Mouse (Mus musculus) liver, embryonic 16.5 days (tissue): ENCODE data around the gene Pkn2. TPM values are rescaled to one million over a fixed set of nuclear protein-coding genes. Genes with fewer than 3 reads are reported as not detected.
A peak's percentile ranks its signal among the peaks of the same experiment; 100 is the strongest.

Experiments
- ATAC-seq: fragments of 200-750 bp; cut with Nextera tagmentation; 2 replicates; pipeline ENCODE4 v1.8.0; 2017; ENCODE audit warnings: low read depth, mild to moderate bottlenecking, moderate number of reproducible peaks, moderate library complexity
- H3K27ac ChIP-seq: fragments of 300-500 bp; sonication (generic); 2 replicates; pipeline ENCODE4 v1.5.1; 2014; ENCODE audit warnings: mild to moderate bottlenecking, low read length
- H3K27me3 ChIP-seq: fragments of 300-500 bp; sonication (generic); 2 replicates; pipeline ENCODE4 v1.6.1; 2014; ENCODE audit warnings: low read depth, low read length, mixed read lengths; ENCODE audit not compliant: control insufficient read depth, insufficient read depth
- H3K36me3 ChIP-seq: fragments of 300-500 bp; sonication (generic); 2 replicates; pipeline ENCODE4 v1.6.1; 2014; ENCODE audit warnings: mild to moderate bottlenecking; ENCODE audit not compliant: control insufficient read depth, insufficient read depth
- H3K4me1 ChIP-seq: fragments of 300-500 bp; sonication (generic); 2 replicates; pipeline ENCODE4 v1.6.1; 2014; ENCODE audit warnings: low read depth, low read length, mixed read lengths; ENCODE audit not compliant: control insufficient read depth
- H3K4me2 ChIP-seq: fragments of 300-500 bp; sonication (generic); 2 replicates; pipeline ENCODE4 v1.6.1; 2014; ENCODE audit warnings: low read depth, low read length, mixed read lengths
- H3K4me3 ChIP-seq: fragments of 300-500 bp; sonication (generic); 2 replicates; pipeline ENCODE4 v1.5.1; 2014; ENCODE audit warnings: low read depth, mild to moderate bottlenecking, low read length
- H3K9ac ChIP-seq: fragments of 300-500 bp; sonication (generic); 2 replicates; pipeline ENCODE4 v1.6.1; 2014; ENCODE audit warnings: low read depth, low read length
- H3K9me3 ChIP-seq: fragments of 300-500 bp; sonication (generic); replicated peaks from 2 replicates; pipeline ENCODE4 v1.6.1; 2016; ENCODE audit warnings: low read length; ENCODE audit not compliant: control insufficient read depth
- WGBS: fragments of 180-500 bp; shearing (Covaris S2); extraction: QIAGEN DNeasy Blood & Tissue Kit; methylation state at CpG from one replicate; pipeline ENCODE4 v1.1.7; 2014; ENCODE audit not compliant: insufficient replicate concordance; 5-methylcytosine and 5-hydroxymethylcytosine counted together
- polyA plus RNA-seq: library from polyadenylated mRNA; unstranded; fragments of >200 nt; fragmentation: Nextera tagmentation; extraction: Ambion mirVana; gene quantifications from 2 replicates; pipeline ENCODE4 v1.2.1, GENCODE M21; 2015

The Pkn2 gene
- polyA plus RNA-seq, 1 experiment from 2014 or later, result 31.4 TPM

- H3K27ac ChIP-seq, result no peak overlapping the region
- H3K4me1 ChIP-seq, result no peaks in the 10 kb centered on the region
- H3K27me3 ChIP-seq, result no peaks in the 10 kb centered on the region
- no peak overlapping the region for H3K4me3 ChIP-seq
- WGBS, result 90% methylated on average over 3 of the region's 3 CpGs
- H3K9ac ChIP-seq, result no peak overlapping the region
- no peak overlapping the region for H3K4me2 ChIP-seq
- H3K36me3 ChIP-seq, result peaks cover 30% of the 10 kb centered on the region
- no peak for ATAC-seq
- no peaks in the 10 kb centered on the region for H3K9me3 ChIP-seq
Observed at GRCm38 (mm10) chr3:142811582-142811981, 70.2 kb downstream of the Pkn2 start.

- H3K9ac ChIP-seq, result no peak overlapping the region
- no peak overlapping the region for H3K4me2 ChIP-seq
- ATAC-seq, result no peak
- H3K27ac ChIP-seq, result no peak overlapping the region
- no peaks in the 10 kb centered on the region for H3K4me1 ChIP-seq
- no peak overlapping the region for H3K4me3 ChIP-seq
- WGBS, result 84% methylated on average over 3 of the region's 3 CpGs
- no peaks in the 10 kb centered on the region for H3K9me3 ChIP-seq
- H3K27me3 ChIP-seq, result no peaks in the 10 kb centered on the region
- peaks cover 52% of the 10 kb centered on the region for H3K36me3 ChIP-seq
Observed at GRCm38 (mm10) chr3:142795587-142795986, 86.2 kb downstream of the Pkn2 start.

GRCm38 (mm10) chr3:142786423-142787072, 95.3 kb downstream of the Pkn2 start:
- no peak for ATAC-seq
- 77% methylated on average over 2 of the region's 2 CpGs for WGBS
- Histone ChIP-seq H3K9me3 (no peaks in the 10 kb centered on the region), H3K27ac (no peak overlapping the region), H3K4me2 (no peak overlapping the region), H3K4me3 (no peak overlapping the region), H3K36me3 (peaks cover 42% of the 10 kb centered on the region), H3K4me1 (no peaks in the 10 kb centered on the region), H3K27me3 (no peaks in the 10 kb centered on the region), H3K9ac (no peak overlapping the region)

- Histone ChIP-seq H3K4me1 (peaks cover 8% of the 10 kb centered on the region), H3K4me3 (no peak overlapping the region), H3K27ac (no peak overlapping the region), H3K9ac (no peak overlapping the region), H3K36me3 (peaks cover 27% of the 10 kb centered on the region), H3K9me3 (no peaks in the 10 kb centered on the region), H3K27me3 (no peaks in the 10 kb centered on the region), H3K4me2 (no peak overlapping the region)
- ATAC-seq, result no peak
- WGBS, result 44% methylated on average over 3 of the region's 3 CpGs
Observed at GRCm38 (mm10) chr3:142777227-142777626, 104.6 kb downstream of the Pkn2 start.

GRCm38 (mm10) chr3:142773538-142774191, 108.1 kb downstream of the Pkn2 start:
- WGBS, result 38% methylated on average over 4 of the region's 4 CpGs
- H3K36me3 ChIP-seq, result peaks cover 5% of the 10 kb centered on the region
- H3K4me2 ChIP-seq, result no peak overlapping the region
- no peak overlapping the region for H3K4me3 ChIP-seq
- H3K9ac ChIP-seq, result no peak overlapping the region
- H3K9me3 ChIP-seq, result no peaks in the 10 kb centered on the region
- H3K27me3 ChIP-seq, result no peaks in the 10 kb centered on the region
- H3K4me1 ChIP-seq, result peaks cover 20% of the 10 kb centered on the region
- no peak overlapping the region for H3K27ac ChIP-seq
- ATAC-seq, result no peak

- H3K27ac ChIP-seq, result no peak overlapping the region
- H3K9ac ChIP-seq, result no peak overlapping the region
- ATAC-seq, result no peak
- peaks cover 3% of the 10 kb centered on the region for H3K36me3 ChIP-seq
- H3K27me3 ChIP-seq, result no peaks in the 10 kb centered on the region
- H3K4me3 ChIP-seq, result no peak overlapping the region
- no peak overlapping the region for H3K4me2 ChIP-seq
- H3K4me1 ChIP-seq, result peaks cover 29% of the 10 kb centered on the region
- WGBS, result 18% methylated on average over 1 of the region's 1 CpGs
- no peaks in the 10 kb centered on the region for H3K9me3 ChIP-seq
Observed at GRCm38 (mm10) chr3:142770518-142770917, 111.3 kb downstream of the Pkn2 start.

GRCm38 (mm10) chr3:142768498-142768897, 113.3 kb downstream of the Pkn2 start:
- no peaks in the 10 kb centered on the region for H3K9me3 ChIP-seq
- H3K36me3 ChIP-seq, result peaks cover 3% of the 10 kb centered on the region
- 72% methylated on average over 6 of the region's 6 CpGs for WGBS
- H3K27ac ChIP-seq, result no peak overlapping the region
- H3K9ac ChIP-seq, result no peak overlapping the region
- H3K4me1 ChIP-seq, result peaks cover 30% of the 10 kb centered on the region
- ATAC-seq, result no peak
- no peak overlapping the region for H3K4me3 ChIP-seq
- H3K4me2 ChIP-seq, result no peak overlapping the region
- no peaks in the 10 kb centered on the region for H3K27me3 ChIP-seq

- Histone ChIP-seq H3K27ac (peak overlapping the region; percentile 87), H3K4me3 (peak overlapping the region; percentile 93), H3K27me3 (no peaks in the 10 kb centered on the region), H3K9ac (peak overlapping the region; percentile 96), H3K36me3 (no peaks in the 10 kb centered on the region), H3K4me1 (peaks cover 28% of the 10 kb centered on the region), H3K9me3 (no peaks in the 10 kb centered on the region), H3K4me2 (peak overlapping the region; percentile 88)
- ATAC-seq, result no peak
- WGBS, result 6% methylated on average over 10 of the region's 10 CpGs
Observed at GRCm38 (mm10) chr3:142765778-142766165, 116.0 kb downstream of the Pkn2 start.

- peak; percentile 100 for ATAC-seq
Observed at GRCm38 (mm10) chr3:142764995-142765777, 116.6 kb downstream of the Pkn2 start, which contains the start of gene Gtf2b. TSS of gene Gtf2b (plus strand) at chr3:142765045.

More at GRCm38 (mm10) chr3:142764995-142765777, 116.6 kb downstream of the Pkn2 start, which contains the start of gene Gtf2b:
- H3K36me3 ChIP-seq, result no peaks in the 10 kb centered on the region
- peak within 1 kb of the TSS; percentile 96 for H3K9ac ChIP-seq
- WGBS, result under 1% methylated on average over 64 of the region's 64 CpGs
- no peaks in the 10 kb centered on the region for H3K27me3 ChIP-seq
- H3K4me3 ChIP-seq, result peak within 1 kb of the TSS; percentile 93
- H3K9me3 ChIP-seq, result no peaks in the 10 kb centered on the region
- H3K4me1 ChIP-seq, result peaks cover 28% of the 10 kb centered on the region
- peak within 1 kb of the TSS; percentile 88 for H3K4me2 ChIP-seq
- peak within 1 kb of the TSS; percentile 87 for H3K27ac ChIP-seq
